ENCODE assay signal across 16 mouse cellular contexts in genomic region chr9:3009331-3009730, GRCm38 (mm10). TPM values are rescaled to one million over a fixed set of nuclear protein-coding genes. Genes with fewer than 3 reads are reported as not detected.
DNase-seq lines count a peak whose midpoint lies in the region; ATAC-seq and TF ChIP-seq lines count a peak whose summit lies in the region.
"Not testable (repeated sequence)": the region's sequence is repeated elsewhere in the genome, so short reads cannot be mapped to it uniquely, and the experiment has no call there.
"Had no signal": no experiment of that assay in that cellular context is flagged by ENCODE, and none has a peak within 500 bp of the region (broad histone marks: within the 10 kb centered on the region; RNA-seq: fewer than 3 reads in every experiment).

No protein-coding gene starts in this region.

- H3K9me3 ChIP-seq in forebrain, embryonic 12.5 days; heart, embryonic 14.5 days (ENCODE audit: control insufficient read depth, low read length); hindbrain, embryonic 16.5 days (ENCODE audit: control insufficient read depth, low read length); limb, embryonic 12.5 days; lung, postnatal 0 days (ENCODE audit: low read length); midbrain, postnatal 0 days (ENCODE audit: low read length); stomach, postnatal 0 days (ENCODE audit: control insufficient read depth, low read length): not testable (repeated sequence)

- TF ChIP-seq CTCF in lung, postnatal 0 days (IDR thresholded peaks at IDR 0.05); midbrain, postnatal 0 days (IDR thresholded peaks at IDR 0.05); stomach, postnatal 0 days (IDR thresholded peaks at IDR 0.05; ENCODE audit: low read depth): not testable (repeated sequence)

- H3K4me3 ChIP-seq in forebrain, embryonic 12.5 days (replicated peaks); heart, embryonic 14.5 days (ENCODE audit: control insufficient read depth in 1 of 2, insufficient read depth in 1 of 2, low read depth in 1 of 2, low read length in 2 of 2); hindbrain, embryonic 16.5 days (ENCODE audit: low read length); limb, embryonic 12.5 days (replicated peaks); lung, postnatal 0 days (ENCODE audit: low read depth, low read length); midbrain, postnatal 0 days (ENCODE audit: low read depth, low read length); stomach, postnatal 0 days (ENCODE audit: low read depth, low read length): not testable (repeated sequence)

- WGBS in forebrain, embryonic 12.5 days, result no CpG with 5 or more reads among the region's 5 CpGs
- no CpG with 5 or more reads among the region's 5 CpGs for WGBS in heart, embryonic 14.5 days
- no CpG with 5 or more reads among the region's 5 CpGs for WGBS in hindbrain, embryonic 16.5 days
- WGBS in limb, embryonic 12.5 days, result no CpG with 5 or more reads among the region's 5 CpGs
- no CpG with 5 or more reads among the region's 5 CpGs for WGBS in lung, postnatal 0 days
- no CpG with 5 or more reads among the region's 5 CpGs for WGBS in midbrain, postnatal 0 days
- WGBS in stomach, postnatal 0 days, result no CpG with 5 or more reads among the region's 5 CpGs

- not testable (repeated sequence) for H3K27ac ChIP-seq in forebrain, embryonic 12.5 days; heart, embryonic 14.5 days (replicated peaks in 1 of 2; ENCODE audit: control insufficient read depth in 1 of 2, insufficient read depth in 1 of 2, low read depth in 2 of 2, low read length in 2 of 2); hindbrain, embryonic 16.5 days (ENCODE audit: low read depth, low read length); limb, embryonic 12.5 days; lung, postnatal 0 days (ENCODE audit: low read length); midbrain, postnatal 0 days (ENCODE audit: low read depth, low read length); stomach, postnatal 0 days (replicated peaks)

- not testable (repeated sequence) for H3K4me1 ChIP-seq in forebrain, embryonic 12.5 days; heart, embryonic 14.5 days (ENCODE audit: control insufficient read depth in 2 of 2, insufficient read depth in 2 of 2, low read length in 2 of 2); hindbrain, embryonic 16.5 days (ENCODE audit: control insufficient read depth, insufficient read depth, low read depth, low read length); limb, embryonic 12.5 days (replicated peaks); lung, postnatal 0 days (ENCODE audit: insufficient read depth, low read depth, low read length); midbrain, postnatal 0 days (ENCODE audit: insufficient read depth, low read length); stomach, postnatal 0 days (replicated peaks; ENCODE audit: control insufficient read depth, insufficient read depth)

- not testable (repeated sequence) for TF ChIP-seq EP300 in lung, postnatal 0 days (IDR thresholded peaks at IDR 0.05); stomach, postnatal 0 days (optimal IDR thresholded peaks at IDR 0.05)

- not testable (repeated sequence) for H3K36me3 ChIP-seq in forebrain, embryonic 12.5 days (replicated peaks); heart, embryonic 14.5 days (ENCODE audit: control insufficient read depth, insufficient read depth, low read length); hindbrain, embryonic 16.5 days (ENCODE audit: control insufficient read depth, insufficient read depth, low read length); limb, embryonic 12.5 days; lung, postnatal 0 days (ENCODE audit: insufficient read depth, low read length); midbrain, postnatal 0 days (ENCODE audit: insufficient read depth, low read length); stomach, postnatal 0 days (ENCODE audit: control insufficient read depth, insufficient read depth, low read length)

- not testable (repeated sequence) for H3K9ac ChIP-seq in forebrain, embryonic 12.5 days; heart, embryonic 14.5 days (ENCODE audit: low read length); hindbrain, embryonic 16.5 days (ENCODE audit: low read depth, low read length); limb, embryonic 12.5 days (replicated peaks); lung, postnatal 0 days (replicated peaks; ENCODE audit: low read depth); midbrain, postnatal 0 days (replicated peaks; ENCODE audit: low read length, poor library complexity, severe bottlenecking); stomach, postnatal 0 days (ENCODE audit: low read length)

- DNase-seq in lung, postnatal 0 days (ENCODE audit: low spot score); midbrain, postnatal 0 days (ENCODE audit: low spot score); stomach, postnatal 0 days (ENCODE audit: low spot score): not testable (repeated sequence)

- ATAC-seq in cerebellum, adult (ENCODE audit: insufficient number of reproducible peaks, low FRiP score, low TSS enrichment), result peak; percentile 49
- ATAC-seq in forebrain, embryonic 12.5 days (ENCODE audit: low FRiP score), result peak; percentile 45; the same call in 1 of the 2 replicates
- peak; percentile 23; the same call in 1 of the 2 replicates for ATAC-seq in heart, embryonic 14.5 days (ENCODE audit: insufficient number of reproducible peaks, insufficient read depth, low FRiP score, low read depth)
- ATAC-seq in hindbrain, embryonic 16.5 days, result peak; percentile 56
- 0 out of 2 replicates have a peak, but pooled peaks have one; percentile 54 for ATAC-seq in limb, embryonic 12.5 days (ENCODE audit: insufficient number of reproducible peaks, insufficient read depth, low FRiP score, low TSS enrichment, low read depth)
- peak; percentile 27; the same call in 1 of the 2 replicates for ATAC-seq in lung, postnatal 0 days
- ATAC-seq in midbrain, postnatal 0 days (ENCODE audit: low FRiP score), result peak; percentile 46; the same call in 1 of the 2 replicates
- peak; percentile 51; the same call in 1 of the 2 replicates for ATAC-seq in stomach, postnatal 0 days (ENCODE audit: low FRiP score, low TSS enrichment)

- not testable (repeated sequence) for H3K4me2 ChIP-seq in forebrain, embryonic 12.5 days; heart, embryonic 14.5 days (ENCODE audit: low read length); hindbrain, embryonic 16.5 days (ENCODE audit: low read length); limb, embryonic 12.5 days; lung, postnatal 0 days (replicated peaks; ENCODE audit: low read depth, low read length); midbrain, postnatal 0 days (ENCODE audit: low read depth, low read length, poor library complexity, severe bottlenecking); stomach, postnatal 0 days (replicated peaks; ENCODE audit: low read depth)

- H3K27me3 ChIP-seq in forebrain, embryonic 12.5 days; heart, embryonic 14.5 days (ENCODE audit: control insufficient read depth, insufficient read depth, low read length); hindbrain, embryonic 16.5 days (replicated peaks; ENCODE audit: control insufficient read depth, insufficient read depth, low read length); limb, embryonic 12.5 days; lung, postnatal 0 days (replicated peaks; ENCODE audit: insufficient read depth, low read length); midbrain, postnatal 0 days (ENCODE audit: insufficient read depth, low read length); stomach, postnatal 0 days (ENCODE audit: control insufficient read depth, insufficient read depth, low read length): not testable (repeated sequence)

RNA-seq across cellular contexts. Expression of gene Gm10721, which starts 3.6 kb away (rescaled TPM):
- not detected in 2 replicates for polyA plus RNA-seq in forebrain, embryonic 12.5 days (2016; fragmentation: Nextera tagmentation; extraction: Ambion mirVana)
- not detected in 2 replicates for polyA plus RNA-seq in heart, embryonic 14.5 days (2014; fragmentation: Nextera tagmentation; extraction: Ambion mirVana)
- polyA plus RNA-seq in hindbrain, embryonic 16.5 days (2015; fragmentation: Nextera tagmentation; extraction: Ambion mirVana), result not detected in 2 replicates
- not detected in 2 replicates for polyA plus RNA-seq in limb, embryonic 12.5 days (2016; fragmentation: Nextera tagmentation; extraction: Ambion mirVana)
- 0.36 TPM in 1 of 2 replicates, not detected in the other for polyA plus RNA-seq in lung, postnatal 0 days (2015; fragmentation: Nextera tagmentation; extraction: Ambion mirVana)
- total RNA-seq in midbrain, postnatal 0 days (2014; rRNA removed), result not detected in 2 replicates
- polyA plus RNA-seq in midbrain, postnatal 0 days (2015; fragmentation: Nextera tagmentation; extraction: Ambion mirVana), result not detected in 2 replicates
- 34.5 TPM in 1 of 2 replicates, not detected in the other for polyA plus RNA-seq in stomach, postnatal 0 days (2015; fragmentation: Nextera tagmentation; extraction: Ambion mirVana)
- total RNA-seq: gastrocnemius, adult 8-10 months; left cerebral cortex, postnatal 14 days had no signal
- polyA plus RNA-seq: forebrain, embryonic 10.5 days; neural tube, embryonic 11.5 days; testis, adult 2 months had no signal

RNA-seq across cellular contexts. Expression of gene Gm10720, which starts 6.1 kb away (rescaled TPM):
- not detected in 2 replicates for polyA plus RNA-seq in forebrain, embryonic 12.5 days (2016; fragmentation: Nextera tagmentation; extraction: Ambion mirVana)
- polyA plus RNA-seq in heart, embryonic 14.5 days (2014; fragmentation: Nextera tagmentation; extraction: Ambion mirVana), result not detected in 2 replicates
- polyA plus RNA-seq in hindbrain, embryonic 16.5 days (2015; fragmentation: Nextera tagmentation; extraction: Ambion mirVana), result not detected in 2 replicates
- polyA plus RNA-seq in limb, embryonic 12.5 days (2016; fragmentation: Nextera tagmentation; extraction: Ambion mirVana), result not detected in 2 replicates
- not detected in 2 replicates for polyA plus RNA-seq in lung, postnatal 0 days (2015; fragmentation: Nextera tagmentation; extraction: Ambion mirVana)
- total RNA-seq in midbrain, postnatal 0 days (2014; rRNA removed), result not detected in 2 replicates
- polyA plus RNA-seq in midbrain, postnatal 0 days (2015; fragmentation: Nextera tagmentation; extraction: Ambion mirVana), result not detected in 2 replicates
- polyA plus RNA-seq in stomach, postnatal 0 days (2015; fragmentation: Nextera tagmentation; extraction: Ambion mirVana), result 6.5 TPM in 1 of 2 replicates, not detected in the other
- total RNA-seq: adrenal gland, adult 8-10 months; gastrocnemius, adult 8-10 months; heart, adult 8-10 months; layer of hippocampus, postnatal 10 days; left cerebral cortex, postnatal 14 days had no signal
- polyA plus RNA-seq: forebrain, embryonic 10.5 days; neural tube, embryonic 11.5 days; testis, adult 2 months had no signal

RNA-seq across cellular contexts. Expression of gene Gm11168, which starts 6.2 kb away (rescaled TPM):
- not detected in 2 replicates for polyA plus RNA-seq in forebrain, embryonic 12.5 days (2016; fragmentation: Nextera tagmentation; extraction: Ambion mirVana)
- polyA plus RNA-seq in heart, embryonic 14.5 days (2014; fragmentation: Nextera tagmentation; extraction: Ambion mirVana), result not detected in 2 replicates
- polyA plus RNA-seq in hindbrain, embryonic 16.5 days (2015; fragmentation: Nextera tagmentation; extraction: Ambion mirVana), result not detected in 2 replicates
- polyA plus RNA-seq in limb, embryonic 12.5 days (2016; fragmentation: Nextera tagmentation; extraction: Ambion mirVana), result not detected in 2 replicates
- polyA plus RNA-seq in lung, postnatal 0 days (2015; fragmentation: Nextera tagmentation; extraction: Ambion mirVana), result 0.36 TPM in 1 of 2 replicates, not detected in the other
- total RNA-seq in midbrain, postnatal 0 days (2014; rRNA removed), result not detected in 2 replicates
- polyA plus RNA-seq in midbrain, postnatal 0 days (2015; fragmentation: Nextera tagmentation; extraction: Ambion mirVana), result not detected in 2 replicates
- 10.8 TPM in 1 of 2 replicates, not detected in the other for polyA plus RNA-seq in stomach, postnatal 0 days (2015; fragmentation: Nextera tagmentation; extraction: Ambion mirVana)
- total RNA-seq: gastrocnemius, adult 8-10 months; heart, adult 8-10 months; layer of hippocampus, postnatal 10 days; left cerebral cortex, postnatal 14 days had no signal
- polyA plus RNA-seq: forebrain, embryonic 10.5 days; neural tube, embryonic 11.5 days; testis, adult 2 months had no signal

RNA-seq across cellular contexts. Expression of gene Gm10719, which starts 7.9 kb away (rescaled TPM):
- polyA plus RNA-seq in forebrain, embryonic 12.5 days (2016; fragmentation: Nextera tagmentation; extraction: Ambion mirVana), result 0.96 TPM in 1 of 2 replicates, not detected in the other
- polyA plus RNA-seq in heart, embryonic 14.5 days (2014; fragmentation: Nextera tagmentation; extraction: Ambion mirVana), result not detected in 2 replicates
- not detected in 2 replicates for polyA plus RNA-seq in hindbrain, embryonic 16.5 days (2015; fragmentation: Nextera tagmentation; extraction: Ambion mirVana)
- polyA plus RNA-seq in limb, embryonic 12.5 days (2016; fragmentation: Nextera tagmentation; extraction: Ambion mirVana), result 0.36 TPM in 1 of 2 replicates, not detected in the other
- polyA plus RNA-seq in lung, postnatal 0 days (2015; fragmentation: Nextera tagmentation; extraction: Ambion mirVana), result 0.83 and 1.2 TPM in 2 replicates
- total RNA-seq in midbrain, postnatal 0 days (2014; rRNA removed), result 2.1 TPM in 1 of 2 replicates, not detected in the other
- polyA plus RNA-seq in midbrain, postnatal 0 days (2015; fragmentation: Nextera tagmentation; extraction: Ambion mirVana), result 0.27 TPM in 1 of 2 replicates, not detected in the other
- 20.3 TPM in 1 of 2 replicates, not detected in the other for polyA plus RNA-seq in stomach, postnatal 0 days (2015; fragmentation: Nextera tagmentation; extraction: Ambion mirVana)
- polyA plus RNA-seq: forebrain, embryonic 10.5 days; neural tube, embryonic 11.5 days; testis, adult 2 months had no signal

RNA-seq across cellular contexts. Expression of gene Gm10722, which starts 8.6 kb away (rescaled TPM):
- not detected in 2 replicates for polyA plus RNA-seq in forebrain, embryonic 12.5 days (2016; fragmentation: Nextera tagmentation; extraction: Ambion mirVana)
- polyA plus RNA-seq in heart, embryonic 14.5 days (2014; fragmentation: Nextera tagmentation; extraction: Ambion mirVana), result not detected in 2 replicates
- not detected in 2 replicates for polyA plus RNA-seq in hindbrain, embryonic 16.5 days (2015; fragmentation: Nextera tagmentation; extraction: Ambion mirVana)
- not detected in 2 replicates for polyA plus RNA-seq in limb, embryonic 12.5 days (2016; fragmentation: Nextera tagmentation; extraction: Ambion mirVana)
- polyA plus RNA-seq in lung, postnatal 0 days (2015; fragmentation: Nextera tagmentation; extraction: Ambion mirVana), result not detected in 2 replicates
- not detected in 2 replicates for total RNA-seq in midbrain, postnatal 0 days (2014; rRNA removed)
- not detected in 2 replicates for polyA plus RNA-seq in midbrain, postnatal 0 days (2015; fragmentation: Nextera tagmentation; extraction: Ambion mirVana)
- polyA plus RNA-seq in stomach, postnatal 0 days (2015; fragmentation: Nextera tagmentation; extraction: Ambion mirVana), result 2.9 TPM in 1 of 2 replicates, not detected in the other
- total RNA-seq: adrenal gland, adult 8-10 months; gastrocnemius, adult 8-10 months; heart, adult 8-10 months; layer of hippocampus, postnatal 10 days; left cerebral cortex, postnatal 14 days had no signal
- polyA plus RNA-seq: forebrain, embryonic 10.5 days; neural tube, embryonic 11.5 days; testis, adult 2 months had no signal
